Comparison of ENCODE assay signal across 28 mouse cellular contexts in the genomic region with DNA sequence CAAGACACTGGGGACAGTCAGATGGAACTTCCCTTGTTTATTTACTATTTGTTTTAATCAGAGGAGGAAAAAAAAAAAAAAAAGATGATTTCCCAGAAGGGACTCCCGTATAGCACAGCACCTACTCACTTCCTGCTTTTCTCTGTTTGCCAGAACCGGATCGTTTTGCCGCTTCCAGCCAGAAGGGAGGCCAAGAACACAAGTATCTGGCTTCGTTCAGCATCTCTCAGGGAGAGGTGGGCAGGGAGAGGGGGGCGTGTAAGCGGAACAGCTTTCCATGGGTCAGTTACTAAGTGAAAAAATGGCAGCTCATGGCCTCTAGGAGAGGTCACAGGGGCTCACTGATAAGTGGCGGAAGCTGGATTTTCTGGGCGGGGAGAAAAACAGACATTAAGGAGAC.
DNase-seq lines count a peak whose midpoint lies in the region; ATAC-seq and TF ChIP-seq lines count a peak whose summit lies in the region.
"Had no signal": no experiment of that assay in that cellular context is flagged by ENCODE, and none has a peak within 500 bp of the region (broad histone marks: within the 10 kb centered on the region; RNA-seq: fewer than 3 reads in every experiment).

No protein-coding gene starts in this region.

- no peaks in the 10 kb centered on the region for H3K36me3 ChIP-seq in intestine, postnatal 0 days (ENCODE audit: control insufficient read depth, insufficient read depth)
- H3K36me3 ChIP-seq in intestine, embryonic 15.5 days = no peaks in the 10 kb centered on the region
- H3K36me3 ChIP-seq: embryonic facial prominence, embryonic 10.5 days; embryonic facial prominence, embryonic 13.5 days; heart, embryonic 10.5 days; heart, embryonic 13.5 days had no signal

- no peak overlapping the region for H3K4me3 ChIP-seq in cerebellum, adult 2 months (replicated peaks; ENCODE audit: insufficient read depth, low read depth, low read length)
- no peak overlapping the region for H3K4me3 ChIP-seq in intestine, postnatal 0 days (ENCODE audit: low read depth, low read length)
- no peak overlapping the region for H3K4me3 ChIP-seq in intestine, embryonic 15.5 days (replicated peaks)
- H3K4me3 ChIP-seq: embryonic facial prominence, embryonic 10.5 days; embryonic facial prominence, embryonic 13.5 days; erythroblast, embryonic 14.5 days; forebrain, embryonic 13.5 days; heart, adult 2 months; heart, embryonic 10.5 days; heart, embryonic 13.5 days had no signal

- no peak overlapping the region for H3K9ac ChIP-seq in intestine, postnatal 0 days (ENCODE audit: low read depth, low read length)
- H3K9ac ChIP-seq in intestine, embryonic 15.5 days = no peak overlapping the region
- H3K9ac ChIP-seq: embryonic facial prominence, embryonic 13.5 days; forebrain, embryonic 13.5 days; forebrain, postnatal 0 days; heart, embryonic 13.5 days; hindbrain, embryonic 14.5 days had no signal

- ATAC-seq in intestine, postnatal 0 days = no peak
- no peak for ATAC-seq in intestine, embryonic 15.5 days
- ATAC-seq: activated CD4-positive, CD25-positive, alpha-beta regulatory T cell, adult 4 months; forebrain, embryonic 13.5 days; forebrain, postnatal 0 days; inflammation-experienced regulatory T-cells, adult 6 months had no signal

- no peak for TF ChIP-seq POLR2A in cerebellum, adult 2 months (IDR thresholded peaks at IDR 0.05; ENCODE audit: borderline replicate concordance, insufficient read depth, low read length)

- H3K9me3 ChIP-seq in intestine, postnatal 0 days (ENCODE audit: control insufficient read depth) = no peaks in the 10 kb centered on the region
- no peaks in the 10 kb centered on the region for H3K9me3 ChIP-seq in intestine, embryonic 15.5 days
- H3K9me3 ChIP-seq: embryonic facial prominence, embryonic 10.5 days; embryonic facial prominence, embryonic 13.5 days; forebrain, embryonic 13.5 days; heart, embryonic 10.5 days; heart, embryonic 13.5 days had no signal

- H3K27me3 ChIP-seq in cerebellum, adult 2 months (ENCODE audit: control insufficient read depth, insufficient read depth, low read length) = no peaks in the 10 kb centered on the region
- no peaks in the 10 kb centered on the region for H3K27me3 ChIP-seq in intestine, postnatal 0 days (replicated peaks; ENCODE audit: control insufficient read depth, insufficient read depth, low read length)
- no peaks in the 10 kb centered on the region for H3K27me3 ChIP-seq in intestine, embryonic 15.5 days (replicated peaks)
- H3K27me3 ChIP-seq: embryonic facial prominence, embryonic 13.5 days; forebrain, embryonic 13.5 days; heart, embryonic 13.5 days had no signal

- 21% methylated on average over 9 of the region's 9 CpGs for WGBS in cerebellum, adult 2 months
- 56% methylated on average over 9 of the region's 9 CpGs for WGBS in intestine, postnatal 0 days
- WGBS in intestine, embryonic 15.5 days = 44% methylated on average over 9 of the region's 9 CpGs

- H3K4me2 ChIP-seq in intestine, postnatal 0 days (replicated peaks; ENCODE audit: low read depth) = 0 out of 2 replicates have a peak overlapping the region, but pooled peaks have one; percentile 14
- H3K4me2 ChIP-seq in intestine, embryonic 15.5 days (replicated peaks) = no peak overlapping the region
- H3K4me2 ChIP-seq: embryonic facial prominence, embryonic 13.5 days; forebrain, embryonic 13.5 days; heart, embryonic 13.5 days; hindbrain, embryonic 14.5 days had no signal

- peak overlapping the region; percentile 49 for H3K27ac ChIP-seq in cerebellum, adult 2 months (ENCODE audit: insufficient read depth, low read length)
- H3K27ac ChIP-seq in intestine, postnatal 0 days (ENCODE audit: low read depth, low read length) = no peak overlapping the region
- no peak overlapping the region for H3K27ac ChIP-seq in intestine, embryonic 15.5 days
- H3K27ac ChIP-seq: embryonic facial prominence, embryonic 10.5 days; embryonic facial prominence, embryonic 13.5 days; forebrain, embryonic 13.5 days; heart, adult 2 months; heart, embryonic 10.5 days; heart, embryonic 13.5 days; hindbrain, embryonic 14.5 days; hindbrain, postnatal 0 days had no signal

- no peak for TF ChIP-seq CTCF in cerebellum, adult 2 months (IDR thresholded peaks at IDR 0.05; ENCODE audit: borderline replicate concordance, insufficient read depth, low read depth, low read length)
- TF ChIP-seq CTCF in intestine, postnatal 0 days (IDR thresholded peaks at IDR 0.05; ENCODE audit: low read depth) = no peak

- H3K4me1 ChIP-seq in cerebellum, adult 2 months (ENCODE audit: control insufficient read depth, insufficient read depth, low read length) = peaks cover 70% of the 10 kb centered on the region
- no peaks in the 10 kb centered on the region; the same call in 1 of the 2 replicates for H3K4me1 ChIP-seq in intestine, postnatal 0 days (replicated peaks; ENCODE audit: control insufficient read depth, insufficient read depth, low read length)
- no peaks in the 10 kb centered on the region for H3K4me1 ChIP-seq in intestine, embryonic 15.5 days (replicated peaks)
- H3K4me1 ChIP-seq: embryonic facial prominence, embryonic 13.5 days; heart, embryonic 13.5 days had no signal

- no peak for DNase-seq in cerebellum, adult 2 months
- no peak for DNase-seq in cerebellum, adult 8-10 months
- DNase-seq in cerebellum, postnatal 14 days = peak; percentile 35 to 55
- DNase-seq in cerebellum, postnatal 36 days = no peak
- peak; percentile 71 for DNase-seq in brain, adult 2 months (ENCODE audit: low read depth, low spot score)
- DNase-seq: adrenal gland, adult 8-10 months; adrenal gland, postnatal 25 days; cerebellum, adult 11-12 months; embryo, embryonic 11 days; forebrain, postnatal 0 days; gastrocnemius, postnatal 10 days; gastrocnemius, postnatal 36 days; heart, adult 2 months; heart, postnatal 14 days; heart, postnatal 4 days; kidney, adult 11 months had no signal

Comparison
In these comparisons a context has a peak if more than half of its experiments do, and no peak if none do; other contexts are left out.
1. DNase-seq: peak in cerebellum, postnatal 14 days (2 of 2) and brain, adult 2 months (single experiment); none in cerebellum, adult 2 months (0 of 2), cerebellum, adult 8-10 months (single experiment) and cerebellum, postnatal 36 days (0 of 2).